Mouse (Mus musculus) midbrain, embryonic 14.5 days (tissue): Measurements from ENCODE around the gene Zfp143. TPM values are rescaled to one million over a fixed set of nuclear protein-coding genes. Genes with fewer than 3 reads are reported as not detected.

Source experiments
- ATAC-seq: fragments of 200-750 bp; cut with Nextera tagmentation; 2 replicates; pipeline ENCODE4 v1.8.0; 2017; ENCODE audit warnings: moderate number of reproducible peaks, moderate library complexity; ENCODE audit not compliant: low FRiP score, low TSS enrichment
- DNase-seq: peaks from one replicate; pipeline ENCODE4 v3.0.0-alpha.2; 2015
- H3K27ac ChIP-seq: fragments of 300-500 bp; sonication (generic); replicated peaks from 2 replicates; pipeline ENCODE4 v1.5.1; 2014; ENCODE audit warnings: mild to moderate bottlenecking, low read depth, low read length, moderate library complexity
- H3K27me3 ChIP-seq: fragments of 300-500 bp; sonication (generic); 2 replicates; pipeline ENCODE4 v1.6.1; 2014; ENCODE audit warnings: low read length, control low read depth, mixed read lengths; ENCODE audit not compliant: control insufficient read depth, insufficient read depth
- H3K36me3 ChIP-seq: fragments of 300-500 bp; sonication (generic); 2 replicates; pipeline ENCODE4 v1.6.1; 2014; ENCODE audit warnings: low read length, control low read depth; ENCODE audit not compliant: control insufficient read depth, insufficient read depth
- H3K4me1 ChIP-seq: fragments of 300-500 bp; sonication (generic); 2 replicates; pipeline ENCODE4 v1.6.1; 2014; ENCODE audit warnings: mild to moderate bottlenecking, antibody characterized with exemption, low read length, control low read depth; ENCODE audit not compliant: control insufficient read depth, insufficient read depth
- H3K4me2 ChIP-seq: fragments of 300-500 bp; sonication (generic); 2 replicates; pipeline ENCODE4 v1.6.1; 2014; ENCODE audit warnings: mild to moderate bottlenecking, low read length, moderate library complexity
- H3K4me3 ChIP-seq: fragments of 300-500 bp; sonication (generic); replicated peaks from 2 replicates; pipeline ENCODE4 v1.5.1; 2014; ENCODE audit warnings: low read depth, low read length
- H3K9ac ChIP-seq: fragments of 300-500 bp; sonication (generic); replicated peaks from 2 replicates; pipeline ENCODE4 v1.6.1; 2014; ENCODE audit warnings: mild to moderate bottlenecking, low read length, moderate library complexity
- H3K9me3 ChIP-seq: fragments of 300-500 bp; sonication (generic); 2 replicates; pipeline ENCODE4 v1.6.1; 2016; ENCODE audit warnings: low read length, control low read depth, mixed read lengths; ENCODE audit not compliant: control insufficient read depth
- WGBS: fragments of 180-500 bp; shearing (Covaris S2); extraction: QIAGEN DNeasy Blood & Tissue Kit; methylation state at CpG from one replicate; pipeline ENCODE4 v1.1.7; 2014; 5-methylcytosine and 5-hydroxymethylcytosine counted together
- polyA plus RNA-seq: library from polyadenylated mRNA; unstranded; fragments of >200 nt; fragmentation: Nextera tagmentation; extraction: Ambion mirVana; gene quantifications from 2 replicates; pipeline ENCODE4 v1.2.1, GENCODE M21; 2014

Zfp143 gene
- 14.4 and 21.7 TPM in 2 replicates for polyA plus RNA-seq

DNA sequence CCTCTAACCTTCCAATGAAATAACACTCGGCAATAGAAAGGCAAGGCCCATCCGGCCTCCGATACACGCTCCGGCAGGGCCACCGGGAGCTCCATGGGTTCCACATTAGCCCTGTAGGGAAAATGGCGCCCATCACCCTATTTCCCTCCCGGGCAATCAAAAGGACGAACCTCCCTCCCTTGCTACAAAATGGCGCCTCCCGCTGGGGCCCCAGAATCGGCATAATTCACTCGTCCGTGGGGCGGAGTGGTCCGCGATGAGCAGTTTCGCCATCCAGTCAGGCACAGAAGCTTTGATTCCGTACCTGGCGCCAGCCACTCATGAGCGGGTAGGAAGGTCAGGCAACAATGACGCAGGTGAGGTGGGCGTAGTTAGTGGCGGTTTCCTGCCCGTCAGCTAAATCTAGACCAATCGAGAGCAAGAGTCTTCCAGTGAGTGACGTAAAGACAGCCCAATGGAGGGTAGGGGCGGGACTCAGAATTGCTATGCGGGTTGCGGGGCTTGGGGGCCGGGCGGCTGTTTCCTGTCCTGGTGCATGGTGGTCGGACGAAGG is at the start of gene Zfp143:
TSS of gene Zfp143 (plus strand) at position 19 of the 553 bp plus-strand sequence.
- under 1% methylated on average over 34 of the region's 34 CpGs for WGBS
- DNase-seq (peak; percentile 100), ATAC-seq (peak; percentile 99)

GRCm38 (mm10) chr7:110011417-110011816 is 49.6 kb upstream of the Zfp143 start:
- 62% methylated on average over 1 of the region's 1 CpGs for WGBS
- Histone ChIP-seq H3K9ac (no peak overlapping the region), H3K36me3 (no peaks in the 10 kb centered on the region), H3K27me3 (no peaks in the 10 kb centered on the region), H3K27ac (no peak overlapping the region), H3K4me2 (no peak overlapping the region), H3K4me1 (no peaks in the 10 kb centered on the region), H3K9me3 (no peaks in the 10 kb centered on the region), H3K4me3 (no peak overlapping the region)
- no peak for ATAC-seq
- DNase-seq, result no peak

More for the DNA sequence above, at the start of gene Zfp143:
- Histone ChIP-seq H3K27ac (peak within 1 kb of the TSS; percentile 100), H3K4me2 (peak within 1 kb of the TSS; percentile 68), H3K9ac (peak within 1 kb of the TSS; percentile 96), H3K4me3 (peak within 1 kb of the TSS; percentile 66), H3K9me3 (no peaks in the 10 kb centered on the region), H3K27me3 (no peaks in the 10 kb centered on the region), H3K36me3 (peaks cover 10% of the 10 kb centered on the region), H3K4me1 (peaks cover 17% of the 10 kb centered on the region)

DNA sequence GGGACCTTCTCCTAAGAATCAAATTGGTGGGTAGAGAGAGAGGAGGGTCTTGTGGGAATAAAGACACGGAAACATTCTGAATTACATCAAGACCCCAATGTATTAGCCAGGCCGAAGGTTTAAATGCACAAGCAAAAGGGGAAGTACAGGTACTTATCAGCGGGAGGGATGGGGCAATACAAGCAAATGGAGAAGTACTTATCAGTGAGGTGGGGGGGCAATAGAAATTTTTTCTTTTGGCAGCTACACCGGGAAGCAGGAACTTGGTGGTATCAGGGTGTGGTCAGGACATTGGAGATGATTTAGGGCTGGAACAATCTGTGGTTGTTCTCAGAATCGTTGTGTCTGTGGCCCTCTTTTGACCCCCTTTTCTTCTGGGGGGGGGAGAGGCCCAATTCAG is 46.7 kb upstream of the Zfp143 start:
- no peak for ATAC-seq
- H3K27ac ChIP-seq, result no peak overlapping the region

GRCm38 (mm10) chr7:110018117-110018630 is 42.8 kb upstream of the Zfp143 start, which contains the start of gene Ipo7:
TSS of gene Ipo7 (plus strand) at chr7:110018274.
- peak; percentile 98 for ATAC-seq
- Histone ChIP-seq H3K4me2 (peak within 1 kb of the TSS; percentile 93), H3K27me3 (no peaks in the 10 kb centered on the region), H3K27ac (peak within 1 kb of the TSS; percentile 88), H3K9ac (peak within 1 kb of the TSS; percentile 93), H3K36me3 (no peaks in the 10 kb centered on the region), H3K9me3 (no peaks in the 10 kb centered on the region), H3K4me3 (peak within 1 kb of the TSS; percentile 97), H3K4me1 (peaks cover 14% of the 10 kb centered on the region)
- under 1% methylated on average over 48 of the region's 48 CpGs for WGBS
- DNase-seq, result peak; percentile 97

More for the DNA sequence above, 46.7 kb upstream of the Zfp143 start:
- Histone ChIP-seq H3K4me2 (no peak overlapping the region), H3K36me3 (no peaks in the 10 kb centered on the region), H3K9ac (no peak overlapping the region), H3K4me3 (no peak overlapping the region), H3K27me3 (no peaks in the 10 kb centered on the region), H3K9me3 (no peaks in the 10 kb centered on the region), H3K4me1 (peaks cover 5% of the 10 kb centered on the region)
- no peak for DNase-seq
- WGBS, result 91% methylated on average over 5 of the region's 5 CpGs

DNA sequence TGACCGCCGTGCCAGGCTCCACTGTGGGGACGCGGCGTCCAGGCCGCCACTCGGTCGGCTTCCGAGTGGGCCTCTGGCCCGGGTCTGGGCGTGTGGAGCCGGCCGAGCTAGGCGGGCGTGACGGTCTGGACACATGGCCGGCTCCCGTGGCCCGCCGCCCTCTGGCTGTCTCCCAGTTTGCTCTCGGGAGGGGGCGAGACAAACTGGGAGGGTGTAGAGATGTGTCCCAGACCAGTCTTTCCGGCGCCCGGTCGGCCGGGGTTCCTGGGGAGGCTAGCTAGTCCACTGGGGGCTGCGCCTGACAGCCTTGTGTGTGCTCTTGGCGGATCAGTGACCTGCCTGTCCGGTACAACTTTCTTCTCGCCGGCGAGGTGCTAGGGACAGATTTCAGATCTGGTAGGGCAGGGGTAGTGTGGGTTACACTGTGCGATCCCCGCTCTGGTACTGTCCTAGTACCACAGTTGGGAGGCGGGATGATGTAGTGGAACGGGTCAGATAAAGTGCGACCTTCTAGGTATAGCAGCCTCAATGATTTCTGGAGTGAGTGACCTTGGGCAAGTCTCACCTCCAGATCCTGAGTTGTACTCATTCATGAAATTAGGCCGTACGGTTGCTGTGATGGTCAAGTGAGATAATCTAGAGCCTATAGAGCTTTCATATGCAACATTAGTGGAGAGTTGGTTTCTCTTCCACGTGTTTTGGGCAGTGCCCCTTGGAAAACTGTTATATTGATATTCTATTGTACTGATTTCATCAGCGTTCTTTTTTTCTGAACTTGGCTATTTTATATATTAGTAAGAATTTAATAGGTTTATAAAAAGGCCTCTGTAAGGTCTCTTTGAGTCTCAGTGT is 42.2 kb upstream of the Zfp143 start:
- ATAC-seq (peak; percentile 75), DNase-seq (no peak)
- Histone ChIP-seq H3K9me3 (no peaks in the 10 kb centered on the region), H3K27me3 (no peaks in the 10 kb centered on the region), H3K36me3 (no peaks in the 10 kb centered on the region), H3K4me1 (peaks cover 14% of the 10 kb centered on the region), H3K9ac (peak overlapping the region; percentile 93), H3K4me3 (peak overlapping the region; percentile 97), H3K27ac (peak overlapping the region; percentile 88), H3K4me2 (peak overlapping the region; percentile 93)
- WGBS, result under 1% methylated on average over 42 of the region's 42 CpGs

GRCm38 (mm10) chr7:110023553-110023952 is 37.5 kb upstream of the Zfp143 start:
- no peaks in the 10 kb centered on the region for H3K27me3 ChIP-seq
- H3K9me3 ChIP-seq, result 0 out of 2 replicates have a peak, but pooled peaks cover 6% of the 10 kb centered on the region
- DNase-seq, result no peak
- no peak for ATAC-seq
- H3K4me1 ChIP-seq, result peaks cover 14% of the 10 kb centered on the region
- H3K36me3 ChIP-seq, result no peaks in the 10 kb centered on the region; the same call in 1 of the 2 replicates
- no peak overlapping the region for H3K4me3 ChIP-seq
- H3K4me2 ChIP-seq, result no peak overlapping the region
- H3K27ac ChIP-seq, result no peak overlapping the region
- WGBS, result 95% methylated on average over 1 of the region's 1 CpGs
- no peak overlapping the region for H3K9ac ChIP-seq

DNA sequence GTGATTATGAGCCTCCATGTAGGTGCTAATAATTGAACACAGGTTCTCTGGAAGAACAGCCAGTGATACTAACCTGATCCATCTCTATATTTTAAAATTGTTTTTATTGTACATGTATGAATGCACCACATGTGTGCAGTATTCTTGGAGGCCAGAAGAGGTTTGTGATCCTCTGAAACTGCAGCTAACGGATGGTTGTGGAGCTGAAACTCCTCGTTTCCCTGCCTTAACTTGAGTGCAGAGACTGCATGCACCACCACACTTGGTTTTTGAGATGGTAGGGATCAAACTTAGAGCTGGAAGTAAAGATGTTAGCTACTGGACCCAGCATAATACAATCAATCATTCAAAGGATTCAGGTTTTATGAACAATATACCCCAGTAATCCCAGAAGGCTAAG is 34.4 kb upstream of the Zfp143 start:
- H3K4me1 ChIP-seq, result no peaks in the 10 kb centered on the region
- H3K4me3 ChIP-seq, result no peak overlapping the region
- peaks cover 21% of the 10 kb centered on the region for H3K36me3 ChIP-seq
- no peak for ATAC-seq
- no peaks in the 10 kb centered on the region for H3K27me3 ChIP-seq
- H3K9me3 ChIP-seq, result 0 out of 2 replicates have a peak, but pooled peaks cover 6% of the 10 kb centered on the region
- no peak overlapping the region for H3K4me2 ChIP-seq
- 91% methylated on average over 2 of the region's 2 CpGs for WGBS
- H3K9ac ChIP-seq, result no peak overlapping the region
- H3K27ac ChIP-seq, result no peak overlapping the region
- no peak for DNase-seq

- DNase-seq (no peak), ATAC-seq (no peak)
- Histone ChIP-seq H3K27ac (no peak overlapping the region), H3K4me3 (no peak overlapping the region), H3K27me3 (no peaks in the 10 kb centered on the region), H3K9me3 (0 out of 2 replicates have a peak, but pooled peaks cover 6% of the 10 kb centered on the region), H3K4me2 (no peak overlapping the region), H3K9ac (no peak overlapping the region), H3K36me3 (peaks cover 40% of the 10 kb centered on the region), H3K4me1 (no peaks in the 10 kb centered on the region)
- 84% methylated on average over 1 of the region's 1 CpGs for WGBS
These were observed 32.2 kb upstream of the Zfp143 start for GRCm38 (mm10) chr7:110028826-110029225.
